Mouse (Mus musculus) right cerebral cortex, adult 2 months (tissue): Measurements from ENCODE around the gene Sox13.

Experiments
- DNase-seq, 2 experiments: peaks; one replicate each; pipeline ENCODE4 v3.0.0; 2021 to 2022; ENCODE audit warnings: low spot score in 2 of 2

The Sox13 gene

DNA sequence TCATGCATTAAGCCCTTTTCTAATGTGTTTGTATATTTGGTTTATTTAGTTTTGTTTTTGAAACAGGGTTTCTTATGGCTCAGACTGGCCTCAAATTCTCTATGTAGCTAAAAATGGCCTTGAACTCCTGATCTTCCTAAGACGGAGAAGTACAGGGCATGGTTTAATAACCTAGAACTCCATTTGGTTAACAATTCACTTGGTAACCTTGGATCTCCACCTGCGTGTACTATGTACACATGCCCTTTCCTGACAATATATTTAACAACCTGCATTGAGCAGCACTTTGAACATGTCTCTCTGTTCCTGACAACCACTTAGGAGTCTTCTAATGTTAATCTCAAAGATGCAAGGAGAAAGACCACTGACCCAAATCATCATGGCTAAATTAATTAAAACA, 7.0 kb upstream of the Sox13 start:
- no peak for DNase-seq

DNA sequence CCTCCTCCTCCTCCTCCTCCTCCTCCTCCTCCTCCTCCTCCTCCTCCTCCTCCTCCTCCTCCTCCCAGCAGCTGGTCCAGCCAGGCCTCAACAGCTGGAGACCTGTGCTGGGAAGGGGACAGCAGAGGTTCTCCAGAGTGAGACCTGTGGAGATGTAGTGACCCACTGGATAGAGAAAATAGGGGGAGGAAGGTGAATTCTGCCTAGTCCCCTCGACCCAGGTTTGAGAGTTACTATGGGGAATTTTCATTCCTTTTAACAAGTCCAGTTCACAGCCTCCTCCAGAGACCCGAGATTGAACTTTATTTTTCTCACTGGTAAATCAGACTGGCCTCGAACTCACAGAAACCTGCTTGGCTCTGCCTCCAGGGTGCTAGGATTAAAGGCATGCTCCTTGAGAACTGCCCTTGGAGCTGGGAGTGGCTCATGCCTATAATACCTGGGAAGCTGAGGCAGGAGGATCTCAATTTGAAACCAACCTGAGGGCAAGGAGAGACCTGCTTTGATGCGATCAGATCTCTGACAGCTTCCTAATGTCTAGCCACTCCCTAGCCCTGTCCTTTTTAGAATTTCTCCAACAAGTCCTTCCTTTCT, 467 bp upstream of the Sox13 start:
- DNase-seq = no peak

DNA sequence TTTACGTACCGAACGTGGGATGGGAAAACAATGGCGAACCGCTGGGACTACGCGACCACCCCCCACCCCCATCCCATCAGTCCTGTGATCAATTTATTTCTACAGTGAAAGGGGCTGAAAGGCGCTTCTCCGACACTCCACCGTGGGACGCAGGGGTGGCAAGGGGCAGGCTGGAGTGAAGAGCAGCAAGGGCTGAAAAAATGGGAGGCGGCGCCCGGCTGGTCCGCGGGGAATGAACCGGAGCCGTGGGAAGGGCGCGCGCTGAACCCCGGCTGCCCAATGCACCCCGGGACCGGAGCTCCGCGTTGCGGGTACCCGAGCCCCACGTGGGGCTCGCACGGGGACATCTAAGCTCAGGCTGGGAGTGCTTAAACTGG, 1.0 kb downstream of the Sox13 start:
- DNase-seq = no peak

DNA sequence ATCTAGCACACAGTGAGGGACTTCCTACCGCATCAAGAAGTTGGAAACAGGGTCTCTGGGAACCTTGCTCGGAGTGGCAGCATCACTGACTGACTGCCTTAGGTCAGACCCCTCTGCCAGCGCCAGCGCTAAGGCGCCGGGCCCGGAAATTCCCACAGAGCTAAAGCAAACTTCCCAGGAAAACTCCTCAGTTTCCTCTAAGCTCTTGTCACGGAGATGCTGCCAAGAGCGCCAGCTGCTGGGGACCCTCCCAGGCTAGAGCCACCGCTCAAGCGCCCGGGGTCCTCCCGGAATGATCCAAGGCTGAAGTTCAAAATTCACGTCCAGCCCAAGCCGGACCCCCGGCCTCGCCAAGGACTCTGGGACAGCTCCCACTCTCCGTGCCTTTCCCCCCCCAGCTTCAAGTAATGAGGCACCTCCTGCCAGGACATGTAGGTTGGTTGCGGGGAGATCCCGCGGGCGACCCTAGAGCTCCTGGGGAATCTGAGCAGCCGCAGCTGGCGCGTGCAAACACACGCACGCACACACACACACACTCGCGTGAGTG, 1.5 kb downstream of the Sox13 start:
- peak in 1 of 2 experiments; percentile 10 for DNase-seq

DNA sequence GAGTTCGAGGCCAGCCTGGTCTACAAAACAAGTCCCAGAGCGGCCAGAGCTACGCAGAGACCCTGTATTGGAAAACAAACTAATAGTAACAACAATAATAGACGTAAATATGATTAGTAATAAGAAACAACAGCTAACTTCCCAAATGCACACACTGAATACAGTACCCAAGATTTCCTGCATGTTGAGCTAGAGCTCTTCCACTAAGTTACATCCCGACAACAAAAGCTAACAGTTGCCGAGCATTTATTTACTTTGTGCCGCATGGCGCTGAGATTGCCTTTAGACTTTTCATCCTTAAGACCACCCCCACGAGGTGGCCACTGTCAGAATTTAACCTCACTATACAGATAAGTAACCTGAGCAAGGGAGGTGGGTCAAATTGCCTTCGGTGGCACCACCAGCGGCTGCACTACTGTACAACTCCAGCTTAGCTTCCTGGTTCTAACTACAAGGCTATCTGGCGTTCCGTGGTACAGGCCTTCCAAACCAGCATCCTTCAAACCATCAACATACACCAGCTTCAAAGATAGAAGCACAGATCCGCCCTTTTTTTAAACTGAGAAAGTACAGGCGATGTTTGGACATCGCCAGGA, 2.1 kb downstream of the Sox13 start:
- DNase-seq = no peak

DNA sequence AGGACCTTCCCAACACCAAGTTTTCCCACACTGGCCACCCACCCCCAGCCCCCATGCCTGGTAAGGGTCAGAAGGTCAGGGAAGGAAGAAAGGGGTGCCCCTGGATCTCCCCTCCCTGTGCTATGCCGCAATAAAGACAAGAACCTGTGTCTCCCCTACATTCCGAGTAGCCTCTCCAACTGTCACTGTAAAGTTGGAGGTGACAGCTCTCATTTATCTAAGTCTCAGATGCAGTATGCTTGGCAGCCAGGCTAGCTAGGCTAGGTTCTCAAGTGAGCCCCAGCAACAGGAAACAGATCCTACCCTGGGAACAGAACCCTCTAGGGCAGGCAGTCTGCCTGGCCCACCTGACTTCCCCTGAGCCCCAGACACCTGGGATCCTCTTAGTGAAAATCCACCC, 3.1 kb downstream of the Sox13 start:
- no peak for DNase-seq

DNA sequence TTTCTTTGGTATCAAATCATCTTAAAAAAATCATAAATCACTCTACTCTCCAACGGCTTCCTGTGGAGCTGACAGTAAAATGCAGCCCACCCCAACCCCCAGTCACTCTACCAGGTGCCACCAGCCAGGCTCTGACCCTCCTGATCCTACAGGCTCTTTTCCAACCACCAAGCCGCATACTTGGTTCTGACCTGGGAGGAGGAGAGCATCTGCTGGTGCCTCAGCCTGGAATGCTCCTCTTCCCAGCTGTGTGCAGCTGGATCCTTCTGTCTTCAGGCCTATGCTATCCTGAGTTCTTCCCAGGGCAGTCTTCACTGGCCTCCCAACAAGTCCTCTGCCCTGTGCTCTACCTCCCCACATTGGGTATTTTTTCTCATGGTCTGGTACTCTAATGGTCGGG, 3.7 kb downstream of the Sox13 start:
- no peak for DNase-seq

DNA sequence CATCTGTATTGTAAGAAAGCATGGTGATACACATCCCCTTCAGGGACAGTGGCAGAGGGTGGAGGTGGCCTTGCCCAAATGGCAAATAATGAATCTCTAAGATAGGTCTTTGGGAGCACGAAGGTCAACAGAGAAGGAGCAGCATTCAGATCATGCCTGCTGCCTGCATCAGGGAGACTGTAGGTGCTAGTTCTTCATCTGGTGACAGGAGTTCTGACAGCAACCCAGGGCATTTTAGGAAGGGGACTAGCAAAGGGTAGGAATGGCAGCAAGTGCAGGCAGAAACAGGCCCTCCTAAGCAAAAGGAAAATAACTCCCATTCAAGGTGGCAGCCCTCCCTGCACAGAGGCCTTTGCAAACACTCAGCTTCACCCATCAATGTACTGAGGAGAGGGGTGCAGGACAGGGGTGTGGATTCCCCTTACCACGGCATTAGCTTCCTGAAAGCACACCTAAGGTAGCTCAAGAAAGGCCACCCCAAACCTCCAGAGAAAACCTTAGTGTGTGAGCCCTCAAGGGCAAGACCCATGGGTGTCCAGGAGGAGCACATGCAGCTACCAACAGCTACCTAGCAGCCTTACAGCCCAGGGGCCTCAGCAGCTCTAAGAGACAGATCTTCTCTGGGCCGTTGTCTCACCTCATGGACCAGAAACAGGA, 4.9 kb downstream of the Sox13 start:
- DNase-seq = no peak

DNA sequence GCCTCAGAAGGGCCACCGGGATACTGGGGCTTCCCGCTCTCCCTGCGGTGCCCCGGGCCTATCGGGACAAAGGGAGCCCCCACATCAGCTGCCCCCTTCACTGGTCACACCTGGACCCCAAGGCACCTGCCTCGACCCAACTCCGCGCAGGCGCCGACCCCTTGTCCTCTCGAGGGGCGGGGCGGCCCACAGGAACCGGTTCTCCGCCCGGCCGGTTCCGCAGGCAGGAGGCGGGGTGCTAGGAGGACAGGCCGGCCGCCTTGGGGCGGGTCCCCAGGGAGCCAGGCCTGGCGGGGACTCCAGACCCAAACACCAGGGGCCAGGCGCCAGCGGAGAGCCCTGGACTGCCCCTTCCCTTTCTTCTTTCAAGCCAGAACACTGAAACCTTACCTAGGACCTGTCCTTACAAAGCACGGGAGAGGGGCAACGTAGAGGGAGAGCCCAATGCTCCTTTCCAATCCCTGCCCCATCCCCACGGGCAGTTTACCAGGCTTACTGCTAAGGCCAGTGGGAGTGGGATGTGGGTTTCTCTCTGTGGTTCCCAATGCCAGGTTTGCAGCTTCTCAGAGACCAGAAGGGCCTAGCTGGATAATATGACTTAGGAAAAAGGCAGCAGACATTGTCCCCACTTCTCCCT, 5.9 kb downstream of the Sox13 start:
- no peak for DNase-seq

DNA sequence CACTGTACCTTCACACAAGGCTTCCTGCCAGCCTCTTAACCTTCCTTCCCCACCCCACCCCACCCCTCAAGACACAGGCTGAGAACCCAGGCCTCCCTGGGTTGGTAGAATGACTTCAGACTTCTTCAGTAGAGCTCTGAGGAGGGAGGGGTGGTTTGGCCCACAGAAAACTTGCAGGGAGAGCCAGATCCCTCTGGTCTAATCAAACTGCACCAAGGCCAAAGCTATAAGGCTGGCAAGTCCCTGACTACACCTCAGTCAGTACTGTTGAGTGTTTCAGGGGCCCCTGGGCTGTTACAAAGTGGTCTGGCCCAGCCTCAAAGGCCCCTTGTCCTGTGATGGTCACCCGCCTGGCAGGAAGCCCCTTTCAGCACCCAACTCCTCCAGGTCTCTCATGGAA, 6.6 kb downstream of the Sox13 start:
- DNase-seq = no peak

DNA sequence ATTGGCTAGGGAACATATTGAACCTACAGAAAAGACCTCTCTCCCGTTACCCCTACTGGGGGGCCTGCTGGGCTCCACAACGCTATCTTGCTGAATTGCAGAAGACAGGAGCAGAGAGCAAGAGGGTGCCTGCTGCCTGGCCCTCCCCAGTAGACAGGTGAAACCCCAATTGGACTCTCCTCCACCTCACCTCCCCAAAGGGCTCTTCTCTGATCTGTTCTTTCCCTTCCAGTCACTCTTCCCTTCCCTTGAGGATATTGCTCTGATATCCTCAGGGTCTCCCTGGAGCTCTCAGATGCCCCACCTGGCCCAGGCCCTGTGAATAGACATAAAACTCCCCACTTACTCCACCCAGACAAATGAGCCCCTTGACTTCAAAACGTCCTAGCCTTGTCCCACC, 7.1 kb downstream of the Sox13 start:
- DNase-seq = no peak

DNA sequence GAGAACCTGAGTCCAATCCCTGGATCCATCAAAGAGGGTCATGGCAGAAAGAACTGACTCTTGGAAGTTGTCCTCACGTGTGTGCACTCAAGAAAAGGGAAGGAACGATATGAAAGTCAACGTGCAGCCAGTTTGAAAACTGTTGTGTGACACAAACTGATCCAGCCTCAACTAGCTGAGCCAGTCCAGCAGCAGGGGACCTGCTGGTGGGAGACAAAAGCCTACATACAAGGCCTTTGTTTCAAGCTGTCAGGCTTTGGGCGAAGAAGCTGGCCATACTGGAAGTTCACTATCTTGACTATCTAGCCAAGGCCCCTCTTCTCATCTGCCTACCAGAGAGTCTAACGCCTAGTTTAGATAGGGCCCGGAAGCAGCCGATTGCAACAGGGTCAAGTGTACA, 7.7 kb downstream of the Sox13 start:
- no peak for DNase-seq

DNA sequence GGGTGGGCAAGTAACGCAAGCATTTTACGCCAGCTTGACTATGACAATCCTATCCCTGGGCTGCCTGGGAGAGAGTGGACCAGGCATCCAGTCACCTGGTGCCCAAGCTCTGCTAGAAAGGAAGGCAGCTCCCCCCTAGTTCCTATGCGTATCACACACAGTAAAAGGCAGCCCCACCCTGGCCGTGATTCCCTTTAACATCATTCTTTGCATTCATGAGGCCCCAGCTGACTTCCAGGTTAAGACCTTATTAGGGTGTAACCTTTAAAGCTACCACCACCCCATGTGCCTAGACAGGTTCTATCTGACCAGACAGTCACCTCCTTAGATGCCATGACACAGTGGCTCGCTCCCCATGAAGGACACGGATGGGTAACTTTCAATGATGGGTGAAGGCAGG, 8.7 kb downstream of the Sox13 start:
- DNase-seq = no peak

DNA sequence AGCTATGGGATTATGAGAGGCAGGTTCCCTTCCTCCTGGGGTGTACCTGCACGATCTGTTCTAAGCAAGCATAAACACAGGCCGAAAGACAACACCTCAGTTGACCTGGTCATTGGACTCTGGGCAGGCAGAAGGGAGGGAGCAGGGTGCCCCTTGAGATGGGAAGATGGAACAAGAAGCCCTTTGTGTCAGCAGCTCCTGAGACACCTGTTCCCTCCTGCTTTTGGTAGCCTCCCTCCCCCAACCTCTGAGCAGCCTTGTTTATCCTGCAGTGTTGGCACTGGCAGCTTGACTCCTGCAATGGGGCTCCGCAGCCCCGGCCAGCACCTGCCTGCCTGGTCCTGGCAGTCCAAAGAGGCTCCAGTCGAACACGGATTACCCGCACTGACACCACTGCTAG, 9.1 kb downstream of the Sox13 start:
- no peak for DNase-seq

DNA sequence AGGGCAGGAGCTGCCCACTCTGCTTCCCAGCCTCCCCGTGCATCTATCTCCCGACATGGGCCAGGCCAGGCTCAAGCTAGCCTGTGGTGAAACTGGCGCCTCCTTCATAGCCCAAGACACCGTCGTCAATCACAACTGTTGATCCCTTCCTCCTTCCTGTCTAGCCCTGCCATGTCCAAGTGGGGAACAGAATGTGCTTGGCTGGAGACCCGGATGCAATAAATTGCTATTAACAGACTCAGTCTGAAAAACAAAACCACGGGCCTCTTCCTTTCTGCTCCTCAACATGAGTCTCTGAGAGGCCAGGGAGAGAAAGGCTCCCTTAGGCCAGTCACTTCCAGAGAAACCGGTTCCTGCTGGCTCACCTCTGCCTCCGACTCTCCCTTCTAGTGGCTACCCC, 11.2 kb downstream of the Sox13 start:
- DNase-seq = no peak

DNA sequence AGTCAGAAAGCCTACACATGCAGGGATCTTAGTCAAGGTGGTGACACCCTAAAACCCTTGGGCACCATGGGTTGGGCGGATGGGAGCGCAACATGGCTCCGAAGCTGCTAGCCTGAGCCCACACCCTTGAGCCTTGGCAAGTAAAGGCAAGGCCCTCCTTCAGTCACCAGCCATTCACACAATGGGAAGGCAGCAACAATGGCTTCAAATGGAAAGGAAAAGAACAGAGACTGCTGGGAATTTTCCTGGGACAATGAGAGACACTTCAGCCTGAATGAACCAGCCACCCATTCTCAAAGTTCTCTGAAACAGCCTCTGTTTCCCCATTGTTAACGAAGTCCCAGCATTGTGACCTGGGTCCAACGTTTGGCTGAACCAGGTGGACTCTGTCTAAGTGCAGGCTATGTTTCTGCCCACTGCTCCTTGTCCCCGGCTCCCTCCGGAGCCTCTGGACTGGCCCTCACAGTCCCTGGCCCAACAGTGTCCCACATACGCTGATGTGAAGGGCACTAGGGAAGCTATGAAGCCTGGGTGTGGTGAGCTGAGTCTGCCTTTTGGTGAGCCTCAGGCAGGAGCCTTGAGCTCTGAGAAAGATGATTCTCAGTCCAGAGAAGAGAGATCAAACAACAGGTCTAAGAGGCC, 12.6 kb downstream of the Sox13 start:
- DNase-seq = no peak

DNA sequence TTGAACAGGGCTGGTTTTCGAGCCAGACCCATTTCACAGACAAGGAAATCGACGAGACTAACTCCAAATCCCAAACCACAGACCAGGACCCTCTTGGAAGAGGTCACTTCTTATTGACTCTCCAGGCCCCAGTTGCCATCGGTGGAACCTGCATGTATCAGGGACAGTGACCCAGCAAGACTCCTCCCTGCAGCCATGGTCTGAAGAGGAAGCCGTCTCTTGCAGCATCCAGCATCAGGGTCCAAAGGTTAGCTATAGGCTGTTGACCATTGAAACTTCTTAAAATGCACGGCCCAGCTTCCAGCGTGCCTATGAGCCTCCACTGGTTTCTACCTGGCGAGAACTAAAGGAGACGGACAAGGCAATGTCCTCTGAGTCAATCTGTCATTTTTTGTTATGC, 14.4 kb downstream of the Sox13 start:
- no peak for DNase-seq

DNA sequence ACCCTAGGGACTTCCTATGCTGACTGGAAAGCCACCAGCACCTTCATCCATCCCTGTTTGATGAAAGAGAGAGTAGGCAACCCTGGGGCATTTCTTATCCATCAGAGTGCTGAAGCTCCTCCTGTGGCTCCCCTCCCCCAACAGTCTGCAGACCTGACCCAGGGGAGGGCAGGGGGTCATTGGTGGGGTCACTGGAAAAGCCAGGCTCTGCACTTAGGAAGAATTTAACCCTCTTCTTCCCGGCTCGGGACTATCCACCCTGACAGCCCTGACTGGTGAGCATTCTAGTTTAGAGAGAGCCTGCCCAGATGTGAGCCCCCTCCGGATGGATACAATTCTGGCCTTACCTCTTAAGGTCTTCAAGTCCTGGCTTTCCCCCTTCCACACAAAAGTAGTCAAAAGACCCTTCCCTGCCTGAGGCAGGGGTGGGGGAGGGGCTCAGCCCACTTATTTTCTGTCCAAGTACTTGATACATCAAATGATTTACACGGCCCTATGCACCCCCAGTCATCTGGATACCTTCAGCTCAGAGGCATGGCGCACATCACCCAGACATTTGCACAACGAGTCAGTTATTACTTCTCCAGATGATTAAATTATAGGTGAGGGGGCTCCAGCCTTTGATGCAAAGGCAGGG, 15.2 kb downstream of the Sox13 start:
- no peak for DNase-seq

DNA sequence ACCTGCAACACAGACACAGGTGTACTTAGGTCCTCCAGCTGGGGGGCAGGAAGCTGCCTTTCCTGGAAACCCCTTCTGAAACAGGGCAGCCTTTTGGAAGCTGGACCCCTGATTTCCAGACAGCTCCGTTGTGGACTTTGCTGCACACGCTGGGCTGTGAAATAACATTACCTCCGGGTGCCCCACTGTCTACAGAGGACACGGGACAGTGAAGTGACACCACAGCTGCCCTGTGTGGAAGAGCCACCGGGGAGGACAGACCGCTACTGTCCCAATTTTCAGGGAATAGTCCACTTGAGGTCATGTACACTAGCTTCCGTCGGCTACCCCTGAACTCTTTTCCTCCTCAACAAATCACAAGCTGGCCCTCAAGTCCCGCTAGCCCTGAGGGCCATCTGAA, 15.9 kb downstream of the Sox13 start:
- no peak for DNase-seq

DNA sequence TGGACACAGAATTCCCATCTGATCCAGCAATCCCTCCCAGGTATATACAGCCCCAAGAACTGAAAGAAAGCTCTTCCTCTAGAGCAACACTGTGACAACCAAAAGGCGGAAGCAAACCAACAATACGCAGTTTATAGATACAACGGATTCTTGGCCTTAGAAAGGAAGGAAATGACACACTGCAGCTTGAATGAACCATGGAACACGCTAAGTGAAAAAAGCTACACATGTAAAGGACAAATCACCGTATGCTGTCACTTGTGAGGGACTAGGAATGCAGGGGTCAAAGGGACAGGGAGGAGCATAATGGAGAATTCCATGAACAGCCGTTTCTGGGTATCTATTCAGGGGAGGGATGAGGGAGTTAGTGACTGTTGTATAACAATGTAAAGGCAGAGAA, 16.7 kb downstream of the Sox13 start:
- no peak for DNase-seq

DNA sequence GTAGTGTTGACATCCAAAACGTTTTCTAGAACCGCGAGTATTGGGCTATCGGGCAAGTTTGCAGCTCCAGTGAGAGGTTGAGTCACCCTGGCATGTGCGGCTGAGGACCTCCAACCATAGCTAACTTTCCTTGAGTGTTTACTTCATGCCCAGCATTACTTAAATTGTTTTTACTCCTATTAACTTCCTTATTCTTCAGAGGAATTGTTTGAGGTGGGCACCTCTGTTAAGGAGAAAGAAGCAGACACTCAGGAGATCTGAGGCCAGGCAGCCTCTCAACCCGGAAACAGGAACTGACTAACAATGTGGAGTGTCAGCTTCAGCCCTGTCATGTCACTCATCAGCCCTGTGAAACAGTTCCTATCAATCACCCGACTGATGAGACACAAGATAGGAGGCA, 17.6 kb downstream of the Sox13 start:
- DNase-seq = no peak

DNA sequence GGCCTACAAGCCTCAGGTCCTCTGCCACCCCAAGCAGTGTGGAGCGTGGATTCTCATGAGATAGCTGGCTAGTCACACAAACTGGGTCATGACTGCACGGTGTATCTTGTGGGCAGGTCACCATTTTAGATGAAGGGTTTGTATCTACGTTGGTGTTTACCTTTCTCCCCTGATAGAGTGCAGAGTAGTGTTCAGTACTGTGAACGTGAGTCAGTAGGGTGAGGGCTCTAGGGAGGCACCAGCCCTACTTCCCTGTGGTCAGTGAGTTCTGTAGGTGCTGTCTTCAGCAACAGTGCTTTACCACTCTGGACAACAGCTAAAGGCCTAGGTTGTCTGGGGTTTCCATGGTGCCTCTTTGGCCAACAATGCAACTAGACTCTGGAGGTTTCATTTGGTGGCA, 20.2 kb downstream of the Sox13 start:
- no peak for DNase-seq
